Mouse (Mus musculus): ENCODE results near the gene Cacnb3.

Cacnb3 gene

DNA sequence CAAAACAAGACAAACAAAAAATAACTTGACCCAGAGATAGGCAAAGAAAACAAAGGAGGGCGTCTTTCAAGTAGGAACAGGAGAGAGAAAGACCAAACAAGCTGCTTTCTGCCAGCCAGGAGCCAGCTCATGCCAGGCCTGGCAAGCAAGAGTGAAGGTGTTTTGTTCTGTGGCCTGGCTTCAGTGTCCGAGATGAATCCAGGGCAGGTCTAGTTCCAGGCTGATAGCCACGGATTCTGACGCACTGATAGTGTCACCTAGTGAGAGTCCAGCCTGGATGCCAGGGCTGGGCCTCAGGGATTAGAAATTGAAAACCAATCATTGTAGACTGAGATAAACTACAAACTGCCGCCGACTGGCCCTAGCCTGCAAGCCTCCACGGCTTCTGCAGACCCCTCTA lies 47.3 kb downstream of the Cacnb3 start:
- DNase-seq: no peak

GRCm38 (mm10) chr15:98680660-98681059 lies 50.0 kb downstream of the Cacnb3 start:
- DNase-seq: no peak

GRCm38 (mm10) chr15:98681633-98682032 lies 51.0 kb downstream of the Cacnb3 start:
- DNase-seq: no peak

DNA sequence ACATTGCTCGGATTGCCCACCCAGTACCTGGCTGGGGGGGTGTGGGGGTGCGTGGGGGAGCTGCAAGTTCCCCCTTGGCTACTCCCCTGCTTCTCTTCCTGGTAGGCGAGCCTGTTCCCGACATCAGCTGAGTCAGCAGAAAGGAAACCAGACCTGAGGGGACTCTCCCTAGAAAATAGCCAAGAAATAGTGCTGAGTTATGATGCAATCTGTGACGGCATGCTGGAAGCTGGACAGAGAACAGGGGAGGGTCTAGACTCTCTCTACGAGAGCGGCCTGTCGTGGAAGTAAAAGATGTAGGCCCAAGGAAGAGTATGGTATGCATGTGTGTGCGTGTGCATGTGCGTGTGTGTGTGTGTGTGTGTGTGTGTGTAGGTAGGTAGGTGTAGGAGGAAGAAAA lies 52.5 kb downstream of the Cacnb3 start:
- no peak for DNase-seq

- no peak for DNase-seq
These were observed 53.1 kb downstream of the Cacnb3 start for GRCm38 (mm10) chr15:98683746-98684145.

- DNase-seq: no peak
These were observed 55.3 kb downstream of the Cacnb3 start for GRCm38 (mm10) chr15:98685926-98686325.

DNA sequence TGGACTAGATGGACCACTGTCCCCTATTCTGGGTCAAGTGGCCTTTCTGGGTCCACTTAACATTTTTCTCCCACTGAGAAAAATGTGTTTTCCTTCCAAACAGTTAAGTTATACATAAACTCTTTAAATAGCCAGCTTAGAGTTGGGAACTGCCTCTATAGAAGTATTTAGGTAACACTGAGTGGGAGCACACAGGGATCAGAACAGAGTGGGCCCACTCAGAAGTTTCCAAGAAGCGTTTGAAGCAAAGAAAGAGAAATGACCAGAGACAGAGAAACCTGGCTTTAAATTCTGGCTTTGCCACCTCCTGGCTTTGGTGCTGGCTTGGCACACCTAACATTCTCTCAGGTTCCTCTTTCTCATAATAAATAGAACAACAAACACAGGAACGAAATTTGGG lies 59.0 kb downstream of the Cacnb3 start:
- DNase-seq: no peak

DNA sequence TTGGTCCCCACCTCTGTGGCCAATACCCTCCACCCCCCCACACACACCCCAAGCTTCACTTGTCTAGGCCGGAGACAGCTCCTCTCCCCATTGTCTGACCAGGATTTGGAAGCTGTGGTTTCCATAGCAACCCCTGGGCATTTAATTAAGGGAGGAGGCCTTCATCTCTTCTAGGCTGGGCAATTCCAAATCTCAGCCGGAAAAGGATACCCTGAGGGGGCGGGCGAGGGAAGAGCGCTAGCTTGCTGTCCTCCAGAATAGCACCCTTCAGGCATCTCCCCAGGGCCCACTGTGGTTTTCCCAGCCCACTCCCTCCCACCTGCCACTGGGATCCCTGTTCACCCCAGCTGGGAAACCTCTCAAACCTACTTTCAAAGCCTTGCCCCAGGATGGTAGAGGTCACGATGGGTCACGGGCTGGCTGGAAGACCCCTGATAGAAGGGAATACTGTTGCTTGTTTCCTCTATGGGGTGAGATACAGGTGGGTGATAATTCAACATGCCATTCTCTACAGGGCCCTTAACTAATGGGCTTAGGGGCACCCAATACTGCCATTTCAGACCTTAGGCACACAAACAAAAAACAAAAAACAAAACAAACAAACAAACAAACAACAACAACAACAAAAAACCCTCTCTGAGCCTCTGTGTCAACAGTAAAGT lies 61.0 kb downstream of the Cacnb3 start:
- DNase-seq: no peak

GRCm38 (mm10) chr15:98692171-98692715 lies 61.6 kb downstream of the Cacnb3 start:
- no peak for DNase-seq
